Mouse (Mus musculus) adrenal gland, adult 8-10 months (tissue): ENCODE results near the gene Shc2. TPM values are rescaled to one million over a fixed set of nuclear protein-coding genes. Genes with fewer than 3 reads are reported as not detected.
A peak's percentile ranks its signal among the peaks of the same experiment; 100 is the strongest.

Experiments
- DNase-seq: peaks from one replicate; pipeline ENCODE4 v3.0.0; 2022
- total RNA-seq, 4 experiments: library from RNA; stranded (reverse); gene quantifications; 2 replicates each; pipeline ENCODE4 v1.2.4; 2022

The Shc2 gene
- 10 to 100 TPM in 1 of 4 experiments, 1 to 10 TPM in 3; 3.6 to 11.4 (median 6.0) TPM for total RNA-seq

GRCm38 (mm10) chr10:79637128-79638110, at the start of gene Shc2:
TSS of gene Shc2 (minus strand) at chr10:79637918.
- DNase-seq, result no peak

- no peak for DNase-seq
Measured at GRCm38 (mm10) chr10:79687513-79687912, 49.8 kb upstream of the Shc2 start.

- no peak for DNase-seq
Measured at GRCm38 (mm10) chr10:79686691-79687090, 49.0 kb upstream of the Shc2 start.

GRCm38 (mm10) chr10:79686219-79686618, 48.5 kb upstream of the Shc2 start:
- DNase-seq, result no peak

- no peak for DNase-seq
Measured at GRCm38 (mm10) chr10:79684770-79685600, 47.3 kb upstream of the Shc2 start.

GRCm38 (mm10) chr10:79683726-79684640, 46.3 kb upstream of the Shc2 start:
- no peak for DNase-seq

GRCm38 (mm10) chr10:79682916-79683582, 45.3 kb upstream of the Shc2 start:
- DNase-seq, result no peak

GRCm38 (mm10) chr10:79682551-79682915, 44.8 kb upstream of the Shc2 start:
- DNase-seq, result peak; percentile 63

- DNase-seq, result peak; percentile 100
Measured at GRCm38 (mm10) chr10:79681591-79682245, 44.0 kb upstream of the Shc2 start, which contains the start of gene Cdc34. TSS of gene Cdc34 (plus strand) at chr10:79682195.

- peak; percentile 64 for DNase-seq
Measured at GRCm38 (mm10) chr10:79680606-79681495, 43.1 kb upstream of the Shc2 start.

GRCm38 (mm10) chr10:79675346-79676035, 37.8 kb upstream of the Shc2 start:
- DNase-seq, result no peak

GRCm38 (mm10) chr10:79673054-79673453, 35.3 kb upstream of the Shc2 start:
- no peak for DNase-seq

- DNase-seq, result no peak
Measured at GRCm38 (mm10) chr10:79672088-79672455, 34.4 kb upstream of the Shc2 start.

GRCm38 (mm10) chr10:79671396-79672087, 33.8 kb upstream of the Shc2 start:
- DNase-seq, result no peak

- no peak for DNase-seq
Measured at GRCm38 (mm10) chr10:79670071-79670888, 32.6 kb upstream of the Shc2 start.

- peak; percentile 65 for DNase-seq
Measured at GRCm38 (mm10) chr10:79669576-79670057, 31.9 kb upstream of the Shc2 start.
